Mouse (Mus musculus): Measurements from ENCODE around the gene Rad51b. TPM values are rescaled to one million over a fixed set of nuclear protein-coding genes. Genes with fewer than 3 reads are reported as not detected.

Gene Rad51b
- total RNA-seq, 2 experiments from 2014 or later: 0.47 to 0.69 TPM

DNA sequence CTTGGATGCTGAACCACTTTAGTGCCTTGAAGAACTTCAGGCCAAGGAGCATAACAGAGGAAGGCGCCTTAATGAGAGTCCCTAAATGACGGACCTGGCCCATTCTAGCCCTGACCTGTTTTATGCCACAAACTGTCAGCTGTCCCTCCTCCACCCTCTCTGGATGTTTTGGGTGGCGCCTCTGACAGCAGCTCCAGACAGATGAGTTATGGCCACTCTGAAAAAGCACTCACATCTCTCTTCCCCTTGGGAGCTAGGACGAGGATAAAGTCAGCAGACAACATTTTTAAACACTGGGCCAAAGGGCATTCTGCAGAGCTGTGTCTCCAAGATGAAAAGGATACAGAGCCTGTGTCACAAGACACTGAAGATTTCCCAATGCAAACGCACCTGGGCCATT is 459.3 kb downstream of the Rad51b start:
- DNase-seq (ENCODE audit: low spot score in 2 of 2): no peak

DNA sequence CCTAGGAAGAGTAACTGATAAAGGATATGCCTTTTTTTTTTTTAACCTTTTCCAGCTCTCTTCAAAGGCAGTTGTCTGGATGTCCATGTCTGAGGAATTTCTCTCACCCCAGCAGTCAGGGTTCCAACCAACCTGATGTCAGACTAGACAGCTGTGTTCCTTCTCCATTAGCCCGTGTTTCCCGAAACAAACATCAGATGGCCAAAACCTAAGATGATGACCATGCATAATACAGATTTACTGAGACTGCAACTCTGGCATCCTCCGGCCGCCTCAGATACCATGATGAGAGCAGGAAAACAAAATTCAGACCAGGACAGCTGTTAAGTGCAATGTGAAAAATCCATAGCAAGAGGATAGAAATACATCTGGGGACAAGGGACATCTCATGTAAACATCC is 460.7 kb downstream of the Rad51b start:
- DNase-seq (ENCODE audit: low spot score in 2 of 2): no peak

DNA sequence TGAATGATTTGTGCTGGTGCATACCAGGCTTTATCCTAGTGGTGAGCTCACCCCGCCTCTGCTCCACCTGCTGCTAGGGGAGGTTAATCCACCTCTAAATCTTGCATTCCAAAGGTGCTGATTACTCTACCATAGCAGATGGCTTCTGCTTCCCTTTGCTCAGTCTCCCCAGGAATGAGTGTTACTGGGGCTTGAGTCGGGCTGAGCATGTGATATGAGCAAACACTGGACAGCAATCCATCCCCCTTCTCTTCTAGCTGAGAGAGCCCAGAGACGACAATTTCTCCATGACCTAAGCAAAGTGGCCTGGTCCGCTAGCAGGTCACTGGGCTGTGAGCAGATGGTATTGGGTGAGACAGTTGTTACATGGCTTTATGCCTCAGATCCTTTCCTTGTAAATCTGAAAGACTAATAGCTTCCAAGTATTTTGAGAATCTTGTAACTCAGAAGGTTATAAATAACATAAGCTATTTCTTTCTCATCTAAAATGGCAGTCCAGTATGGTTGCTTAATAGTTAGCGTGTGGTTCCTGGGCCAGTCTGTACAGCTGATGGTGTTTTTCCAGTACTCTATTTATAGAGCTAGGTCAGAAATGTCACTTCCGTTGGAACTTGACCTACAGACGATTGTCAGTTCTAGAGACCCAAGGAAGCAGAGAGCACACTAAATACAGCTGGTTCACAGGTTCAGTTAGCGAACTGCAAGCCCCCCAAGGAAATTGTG is 462.3 kb downstream of the Rad51b start:
- DNase-seq (ENCODE audit: low spot score in 2 of 2): no peak

DNA sequence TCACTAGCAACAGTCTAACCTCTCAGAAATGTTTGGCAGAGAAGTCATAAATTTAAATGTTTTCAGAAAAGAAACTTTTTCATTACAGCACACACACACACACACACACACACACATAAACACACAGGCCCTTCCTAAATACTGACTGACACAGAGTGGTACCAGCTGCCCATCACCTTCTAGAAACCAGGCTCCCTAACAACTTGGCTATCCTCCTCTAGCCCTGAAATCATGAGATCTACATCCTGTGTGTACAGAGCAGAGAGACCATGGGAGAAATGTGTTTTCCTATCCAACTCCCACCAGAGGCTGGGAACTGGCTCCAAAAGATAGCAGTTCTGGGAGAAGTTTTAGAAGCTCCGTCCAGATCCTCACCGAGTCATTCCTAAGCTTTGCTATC is 464.1 kb downstream of the Rad51b start:
- DNase-seq (ENCODE audit: low spot score in 2 of 2): no peak

DNA sequence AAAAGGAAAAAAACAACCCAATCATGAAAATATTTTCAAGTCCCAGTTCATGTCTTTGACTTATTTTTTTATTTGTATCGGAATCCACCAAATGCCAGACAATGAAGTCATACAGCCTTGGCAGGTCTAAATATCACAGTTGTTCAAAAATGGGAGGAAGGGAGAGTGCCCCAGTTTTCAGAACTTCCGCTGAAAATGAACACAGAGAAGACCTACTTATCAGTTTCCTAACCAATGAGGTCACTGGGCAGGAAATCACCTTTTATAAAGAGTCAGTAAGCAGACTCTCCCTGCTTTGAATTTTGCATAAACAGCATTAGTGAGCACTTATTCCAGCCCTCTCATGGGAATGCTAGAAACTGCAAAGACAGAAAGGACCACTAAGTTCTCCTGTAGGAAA is 465.0 kb downstream of the Rad51b start:
- no peak for DNase-seq (ENCODE audit: low spot score in 2 of 2)

DNA sequence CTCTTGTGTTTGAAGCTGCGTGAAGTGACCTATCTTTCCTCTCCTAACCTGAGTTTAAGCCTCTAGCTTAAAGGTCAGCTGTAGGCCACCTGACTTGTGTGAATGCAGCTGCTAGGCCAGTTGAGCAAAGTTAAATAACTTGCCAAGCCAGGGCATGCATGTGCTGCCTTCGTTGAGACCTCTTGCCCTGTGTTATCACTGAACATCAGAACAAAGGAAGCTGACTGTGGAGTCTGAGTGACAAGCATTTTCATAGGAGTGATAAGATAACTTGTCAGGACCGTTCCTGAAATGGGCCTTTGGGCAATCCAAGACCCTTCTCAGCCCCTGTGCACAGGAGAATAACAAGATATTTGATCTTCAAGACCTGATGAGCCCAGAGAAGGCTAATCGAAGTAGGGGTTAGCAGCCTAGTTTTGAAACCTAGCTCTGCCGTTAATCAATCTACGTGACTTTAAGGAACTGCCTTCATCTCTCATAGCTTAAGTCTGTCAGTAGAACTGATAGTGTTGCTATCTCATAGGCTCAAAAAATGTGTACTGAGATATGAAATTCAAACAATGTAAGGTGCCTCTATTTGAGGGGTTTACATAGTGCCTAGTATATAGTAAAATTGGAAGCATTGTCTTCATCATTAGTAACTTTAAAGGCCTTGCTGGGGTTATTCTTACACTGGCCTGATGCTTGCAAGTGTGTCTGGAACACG is 465.6 kb downstream of the Rad51b start:
- no peak for DNase-seq (ENCODE audit: low spot score in 2 of 2)

DNA sequence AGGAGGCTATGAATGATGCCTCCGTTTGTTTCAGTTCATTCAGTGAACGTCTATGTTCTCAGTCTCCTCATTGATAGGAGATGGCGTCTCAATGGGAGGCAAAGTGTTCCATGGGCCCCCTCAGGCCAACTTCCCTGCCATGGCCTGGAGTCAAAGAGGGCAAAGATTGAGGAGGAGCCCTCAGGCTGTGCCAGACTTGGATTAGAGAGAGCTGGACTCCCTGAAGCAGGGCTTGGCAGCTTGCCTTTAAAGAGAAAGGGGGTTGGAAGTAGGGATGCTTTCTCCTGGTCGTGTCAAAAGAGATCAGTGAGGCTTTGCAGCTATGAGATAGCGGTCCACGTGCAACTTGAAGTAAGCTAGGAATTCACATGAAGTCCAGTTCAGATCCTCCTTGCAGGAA is 469.0 kb downstream of the Rad51b start:
- no peak for DNase-seq (ENCODE audit: low spot score in 2 of 2)

DNA sequence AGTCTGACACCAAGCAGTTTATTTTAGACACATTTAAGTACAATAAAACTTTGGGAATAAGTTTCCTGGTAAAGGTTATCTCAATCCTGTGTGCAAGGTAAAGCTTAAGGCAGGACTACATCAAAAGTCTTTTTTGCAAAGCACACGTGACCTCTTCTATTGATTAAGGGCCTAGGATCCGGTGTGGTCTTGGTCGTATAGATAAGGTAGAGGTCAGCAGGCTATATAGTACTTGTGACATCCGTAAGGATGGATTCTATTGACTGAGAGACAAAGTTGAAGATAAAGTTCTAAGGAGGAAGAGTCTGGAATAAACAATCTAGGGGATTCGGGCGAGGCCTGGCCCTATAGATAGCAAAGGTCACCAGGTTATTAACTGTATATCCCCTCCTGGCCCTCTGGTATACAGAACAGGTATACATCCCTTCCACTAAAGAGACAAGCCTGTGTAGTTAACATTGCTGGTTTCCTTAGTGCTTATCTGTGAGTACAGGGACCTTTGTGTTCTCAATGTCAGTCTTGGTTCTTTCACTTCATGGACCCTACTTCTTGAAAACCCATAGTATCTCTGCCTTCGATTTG is 471.8 kb downstream of the Rad51b start:
- no peak for DNase-seq (ENCODE audit: low spot score in 2 of 2)

DNA sequence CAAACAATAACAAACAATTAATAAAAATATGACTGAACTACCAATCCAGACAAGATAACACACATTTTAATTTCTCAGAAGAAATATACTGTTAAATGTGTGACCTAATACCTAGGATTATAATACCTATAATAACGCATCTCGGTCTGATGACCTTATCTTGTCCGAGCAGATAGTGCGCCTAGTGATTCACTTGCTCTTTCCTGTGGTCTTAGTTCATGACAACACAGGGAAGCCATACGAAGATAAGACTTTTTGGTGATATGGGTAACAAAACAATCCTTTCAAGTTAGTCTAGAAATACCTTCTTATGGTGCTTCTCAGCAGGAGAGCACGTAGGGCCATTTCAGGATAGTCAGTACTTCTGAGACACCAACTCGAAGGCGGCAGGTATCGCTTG is 472.7 kb downstream of the Rad51b start:
- DNase-seq (ENCODE audit: low spot score in 2 of 2): no peak

DNA sequence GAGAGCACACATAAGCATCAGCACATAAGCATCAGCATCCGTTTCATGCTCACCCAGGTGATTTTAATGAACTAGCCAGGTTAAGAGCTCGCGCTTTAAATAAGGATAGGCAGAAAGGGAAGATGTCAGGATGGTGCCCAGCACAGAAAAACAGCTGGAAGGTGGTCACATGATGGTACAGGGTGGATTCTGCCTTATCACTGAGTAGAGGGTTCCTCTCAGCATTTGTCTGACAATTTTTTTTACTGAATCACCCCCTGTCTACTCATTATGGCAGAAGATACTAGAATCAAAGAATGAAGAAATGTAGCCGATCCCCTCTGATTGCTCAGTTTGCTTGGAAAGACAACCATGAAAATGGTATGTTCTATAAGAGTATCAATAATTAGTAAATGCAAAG is 474.1 kb downstream of the Rad51b start:
- DNase-seq (ENCODE audit: low spot score in 2 of 2): no peak

DNA sequence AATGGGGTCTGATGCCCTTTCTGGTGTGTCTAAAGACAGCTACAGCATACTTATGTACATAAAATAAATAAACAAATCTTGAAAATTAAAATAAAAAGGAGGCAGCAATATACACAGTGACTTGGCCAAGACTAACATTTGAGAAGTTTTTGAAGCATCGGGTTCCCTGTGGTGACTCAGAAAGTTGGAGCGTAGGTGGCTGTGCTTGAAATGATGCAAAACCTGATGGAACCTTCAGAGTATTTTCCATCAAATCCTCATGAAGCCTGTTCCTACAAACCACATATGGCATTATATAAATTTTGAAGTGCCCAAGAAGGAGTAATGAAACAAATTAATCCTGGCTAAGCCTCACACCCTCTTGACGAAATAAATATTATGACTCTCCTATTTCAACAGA is 474.7 kb downstream of the Rad51b start:
- DNase-seq (ENCODE audit: low spot score in 2 of 2): no peak

DNA sequence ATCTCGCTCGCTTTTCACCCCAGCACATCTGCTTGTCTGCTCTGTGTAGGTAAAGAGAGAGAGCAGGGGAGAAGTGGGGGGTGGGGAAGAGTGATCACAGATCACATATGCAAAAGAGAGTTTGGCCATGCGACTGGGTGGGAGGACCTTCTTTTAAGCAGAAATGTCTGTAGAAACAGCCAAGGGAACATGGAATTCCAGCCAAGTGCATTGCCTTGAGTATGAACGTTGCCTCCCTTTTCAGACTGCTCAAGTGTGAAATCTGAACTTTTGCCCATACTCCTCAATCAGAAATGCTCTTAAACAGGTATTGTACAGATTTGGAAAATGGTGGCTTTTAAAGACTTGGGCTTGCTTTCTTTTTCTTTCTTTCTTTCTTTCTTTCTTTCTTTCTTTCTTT is 476.2 kb downstream of the Rad51b start:
- no peak for DNase-seq (ENCODE audit: low spot score in 2 of 2)

DNA sequence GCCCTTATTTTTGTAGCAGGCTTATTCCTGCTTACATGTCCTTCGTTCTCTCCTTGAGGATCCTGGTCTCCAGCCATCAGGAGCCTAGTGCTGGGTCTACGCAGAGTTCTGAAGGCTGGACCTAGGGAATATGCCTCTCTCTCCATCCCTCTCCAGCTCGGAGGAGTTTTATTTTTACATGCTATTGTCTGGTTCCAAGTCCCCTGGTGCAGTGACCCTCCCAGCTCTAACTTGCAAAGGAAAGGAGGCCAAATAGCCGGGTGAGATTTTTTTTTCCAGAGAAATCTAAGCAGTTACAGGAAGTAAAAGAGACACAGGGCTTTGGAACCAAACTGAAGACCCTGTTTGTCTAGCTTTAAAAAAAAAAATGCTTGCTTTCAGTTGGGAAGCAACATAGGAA is 477.5 kb downstream of the Rad51b start:
- DNase-seq (ENCODE audit: low spot score in 2 of 2): no peak

DNA sequence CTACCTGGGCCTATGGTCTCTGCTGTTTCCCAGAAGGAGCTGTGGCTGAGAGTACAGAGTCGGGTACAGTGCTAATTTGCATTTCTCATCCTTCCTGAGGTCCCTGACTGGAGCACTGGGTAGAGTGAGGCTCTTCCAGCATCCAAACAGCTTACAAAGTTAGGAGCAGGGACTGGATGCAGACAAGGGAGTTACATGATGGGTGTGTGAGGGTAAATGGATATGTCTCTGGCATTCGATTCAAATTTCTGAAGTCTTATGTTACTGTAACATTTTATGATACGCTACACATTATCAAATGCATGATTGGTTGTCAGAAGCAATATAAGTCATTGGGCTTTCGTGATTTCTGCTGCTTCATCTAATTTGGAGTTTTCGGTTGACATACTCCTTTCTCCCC is 479.7 kb downstream of the Rad51b start:
- DNase-seq (ENCODE audit: low spot score in 2 of 2): no peak

DNA sequence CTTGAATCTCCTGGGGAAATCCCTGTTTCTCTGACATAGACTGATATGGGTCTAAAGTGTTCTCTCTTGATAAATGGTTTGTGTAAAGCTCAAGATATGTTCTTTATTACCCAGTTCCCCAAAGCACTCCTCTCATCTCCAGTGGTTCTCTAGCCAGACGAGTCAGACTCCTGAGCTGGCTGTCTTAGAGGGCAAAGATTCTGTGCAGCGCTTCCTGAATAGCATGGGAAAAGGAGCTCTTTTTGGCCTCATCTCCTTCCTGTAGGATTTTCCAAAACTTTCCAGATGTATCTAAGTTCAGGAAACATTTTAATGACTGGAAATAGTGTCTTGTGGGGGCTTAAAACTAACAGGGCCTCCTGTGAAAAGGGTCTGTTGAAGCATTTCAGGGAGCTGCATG is 483.7 kb downstream of the Rad51b start:
- no peak for DNase-seq (ENCODE audit: low spot score in 2 of 2)

DNA sequence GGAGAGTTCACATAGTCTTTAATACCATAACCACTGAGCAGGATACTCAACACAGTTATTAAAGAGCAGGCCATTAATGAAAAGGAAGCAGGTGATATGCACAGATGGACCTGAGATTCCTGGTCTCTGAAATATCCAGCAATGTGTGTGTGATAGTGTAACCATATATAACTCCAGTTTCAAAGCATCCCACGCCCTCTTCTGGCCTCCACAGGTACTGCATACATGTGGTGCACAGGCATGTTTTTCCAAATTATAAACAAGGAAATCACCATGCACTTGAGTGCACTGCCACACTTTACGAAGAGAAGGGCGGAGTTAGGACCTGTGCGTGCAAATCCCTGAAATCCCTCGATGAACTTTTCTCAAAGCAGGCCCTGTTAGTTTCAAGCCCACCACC is 484.7 kb downstream of the Rad51b start:
- DNase-seq (ENCODE audit: low spot score in 2 of 2): no peak

DNA sequence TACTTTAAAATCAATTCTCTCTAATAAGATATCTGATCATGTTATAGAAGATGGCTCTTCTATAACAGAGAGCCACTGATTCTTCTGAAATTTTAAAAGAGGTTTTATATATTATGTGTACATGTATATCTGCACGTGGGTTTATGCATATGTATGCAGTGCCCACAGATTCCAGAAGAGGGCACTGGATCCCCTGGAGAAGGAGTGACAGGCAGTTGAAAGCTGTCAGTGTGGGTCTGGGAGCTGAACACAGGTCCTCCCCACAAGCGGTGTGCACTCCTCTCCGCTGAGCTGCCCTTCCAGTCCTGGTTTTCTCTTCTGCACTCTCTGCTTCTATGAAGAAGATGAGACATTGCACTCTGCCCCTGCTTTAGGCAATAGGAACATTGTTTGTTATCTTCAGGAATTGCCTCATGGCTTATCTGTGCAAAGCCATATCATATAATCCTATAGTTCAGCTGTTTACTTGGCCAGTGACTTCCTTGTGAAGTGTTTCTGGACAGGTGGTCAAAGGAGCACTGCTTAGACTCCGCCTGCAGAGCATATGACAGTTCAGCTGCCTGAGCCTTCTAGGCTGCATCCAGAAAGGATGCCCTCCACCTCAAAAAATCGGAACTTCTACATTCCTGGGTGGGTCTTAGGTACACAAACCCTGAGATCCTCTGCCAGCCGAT is 485.5 kb downstream of the Rad51b start:
- no peak for DNase-seq (ENCODE audit: low spot score in 2 of 2)

DNA sequence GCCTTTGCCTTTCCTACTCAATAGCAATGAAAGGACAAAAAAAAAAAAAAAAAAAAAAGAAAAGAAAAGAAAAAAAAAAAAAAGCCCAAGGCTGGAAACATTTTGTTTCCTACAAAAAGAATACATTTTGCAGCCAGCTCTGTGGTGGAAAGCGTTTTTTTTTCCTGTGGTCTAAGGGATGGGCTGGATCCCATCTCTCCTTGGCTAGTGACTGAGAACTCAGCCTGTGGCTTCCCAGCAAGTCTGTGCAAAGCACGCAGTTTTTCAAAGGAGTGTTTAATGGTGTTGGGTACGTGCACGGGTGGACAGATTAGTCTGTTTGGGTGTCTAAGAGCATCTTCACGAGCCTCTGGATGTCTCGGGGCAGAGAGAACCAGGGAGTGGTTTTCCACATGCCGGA is 487.1 kb downstream of the Rad51b start:
- no peak for DNase-seq (ENCODE audit: low spot score in 2 of 2)

DNA sequence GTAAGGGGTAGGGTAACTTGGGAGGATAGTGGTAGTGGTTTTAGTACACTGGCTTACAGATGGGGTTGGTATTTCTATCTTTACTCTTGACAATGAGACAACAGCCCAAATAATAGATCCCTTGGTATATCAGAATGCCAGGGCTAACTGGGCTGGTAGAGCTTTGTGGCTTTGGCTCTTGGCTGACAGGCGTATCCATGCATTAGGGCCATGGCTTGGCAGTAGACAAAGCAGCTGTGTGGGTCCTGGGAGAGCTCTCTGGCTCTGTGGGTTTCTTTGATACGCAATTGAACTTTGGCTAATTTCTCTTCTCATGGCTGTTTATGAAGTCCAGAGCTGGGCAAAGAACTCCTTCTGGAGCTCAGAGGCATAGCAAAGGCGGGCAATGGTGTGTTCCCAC is 488.6 kb downstream of the Rad51b start:
- DNase-seq (ENCODE audit: low spot score in 2 of 2): no peak

DNA sequence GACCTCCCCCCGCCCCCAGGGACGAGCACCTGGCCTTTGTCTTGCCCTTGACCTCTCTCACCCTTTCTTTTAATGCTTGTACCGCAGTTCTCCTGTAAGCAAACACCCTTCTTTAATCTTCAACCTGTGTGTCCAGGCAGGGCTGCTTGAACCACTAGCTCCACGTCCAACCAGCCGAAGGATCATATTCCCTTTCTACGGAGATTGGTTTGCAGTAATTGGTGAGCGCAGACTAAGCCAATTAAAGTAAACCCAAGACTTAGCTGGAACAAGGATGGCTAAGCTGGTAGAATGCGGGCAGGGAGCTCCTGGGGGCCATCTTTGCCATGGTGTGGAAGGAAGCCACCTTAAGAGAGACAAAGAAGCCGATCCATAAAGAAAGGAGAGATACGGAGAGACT is 490.5 kb downstream of the Rad51b start:
- no peak for DNase-seq (ENCODE audit: low spot score in 2 of 2)

DNA sequence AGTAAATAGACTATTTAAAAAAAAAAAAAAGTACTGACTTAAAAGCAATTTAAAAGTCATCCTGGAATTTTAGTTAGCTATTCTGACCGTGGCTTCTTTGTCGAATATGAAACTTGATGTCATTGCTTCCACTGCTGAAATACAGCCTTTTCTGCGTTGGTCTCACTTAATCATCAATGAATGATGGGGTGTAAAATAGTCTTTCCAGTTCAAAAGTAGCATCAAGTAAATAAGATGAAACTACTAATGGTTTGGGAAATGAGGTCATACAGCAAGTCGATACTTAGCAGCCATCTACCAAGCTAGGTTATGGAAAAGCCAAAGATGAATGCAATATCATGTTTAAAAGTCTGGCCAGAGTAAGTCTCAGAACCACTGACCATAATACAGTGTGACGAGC is 491.3 kb downstream of the Rad51b start:
- no peak for DNase-seq (ENCODE audit: low spot score in 2 of 2)

DNA sequence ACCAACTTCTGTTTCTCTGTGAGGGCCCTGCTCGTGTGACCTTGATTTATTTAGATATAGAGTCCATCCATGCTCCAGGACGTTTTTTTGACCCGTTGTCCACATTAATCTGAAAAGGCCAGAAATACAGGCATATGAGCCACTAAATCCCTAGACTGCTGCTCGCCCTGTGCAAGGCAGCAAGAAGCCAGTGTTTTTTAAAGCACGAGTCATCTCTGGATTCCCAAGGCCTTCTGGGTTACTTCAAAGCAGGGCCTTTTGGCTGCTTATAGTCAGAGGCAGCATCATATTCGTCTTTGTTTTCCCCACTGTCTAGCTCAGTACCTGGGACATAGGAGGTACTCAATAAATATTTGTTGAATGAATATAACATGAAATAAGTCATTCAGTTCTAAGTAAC is 492.4 kb downstream of the Rad51b start:
- DNase-seq (ENCODE audit: low spot score in 2 of 2): no peak
